Mouse (Mus musculus): ENCODE measurements around the gene Kcnh3. TPM values are rescaled to one million over a fixed set of nuclear protein-coding genes. Genes with fewer than 3 reads are reported as not detected.

Kcnh3 gene
- polyA plus RNA-seq (2012; rRNA removed) (0.12 and 0.13 TPM in 2 replicates), polyA plus RNA-seq (2014; fragmentation: Nextera tagmentation; extraction: Ambion mirVana) (0.13 TPM in 2 replicates)

GRCm38 (mm10) chr15:99224208-99224911 is at the start of gene Kcnh3:
Gene Kcnh3, plus strand, starts transcription at chr15:99224861.
- Histone ChIP-seq H3K4me1 (replicated peaks; ENCODE audit: control insufficient read depth in 2 of 2, insufficient read depth in 2 of 2, low read length in 1 of 2) (0 out of 4 replicates have a peak, but pooled peaks cover 0 to 4% of the 10 kb centered on the region in 2 experiments), H3K9ac (replicated peaks) (no peak within 1 kb of the TSS), H3K27ac (no peak within 1 kb of the TSS), H3K9me3 (ENCODE audit: control insufficient read depth, low read length) (no peaks in the 10 kb centered on the region), H3K4me3 (ENCODE audit: insufficient read depth in 1 of 2, low read depth in 2 of 2, low read length in 2 of 2) (peak within 1 kb of the TSS; percentile 31 to 45), H3K27me3 (ENCODE audit: control insufficient read depth, insufficient read depth, low read length) (peaks cover 85% of the 10 kb centered on the region), H3K36me3 (replicated peaks; ENCODE audit: control insufficient read depth, insufficient read depth, low read depth) (no peaks in the 10 kb centered on the region), H3K4me2 (ENCODE audit: low read depth) (peak within 1 kb of the TSS; percentile 66)
- no peak for ATAC-seq (ENCODE audit: insufficient read depth)
- TF ChIP-seq CTCF (IDR thresholded peaks at IDR 0.05; ENCODE audit: low read depth) (no peak), EP300 (IDR thresholded peaks at IDR 0.05; ENCODE audit: low read depth) (no peak)
- WGBS (ENCODE audit: insufficient replicate concordance): 2% methylated on average over 55 of the region's 66 CpGs
- DNase-seq (ENCODE audit: low read depth in 3 of 3, low spot score in 3 of 3): peak in 1 of 3 experiments; percentile 22

- Histone ChIP-seq H3K9ac (replicated peaks) (no peak overlapping the region), H3K4me1 (replicated peaks; ENCODE audit: control insufficient read depth in 2 of 2, insufficient read depth in 2 of 2, low read length in 1 of 2) (peaks cover 3 to 7% of the 10 kb centered on the region in 2 experiments), H3K4me3 (ENCODE audit: insufficient read depth in 1 of 2, low read depth in 2 of 2, low read length in 2 of 2) (no peak overlapping the region), H3K9me3 (ENCODE audit: control insufficient read depth, low read length) (no peaks in the 10 kb centered on the region), H3K27ac (no peak overlapping the region), H3K4me2 (ENCODE audit: low read depth) (no peak overlapping the region), H3K36me3 (replicated peaks; ENCODE audit: control insufficient read depth, insufficient read depth, low read depth) (no peaks in the 10 kb centered on the region; the same call in 1 of the 2 replicates), H3K27me3 (ENCODE audit: control insufficient read depth, insufficient read depth, low read length) (no peaks in the 10 kb centered on the region)
- 66% methylated on average over 1 of the region's 2 CpGs for WGBS (ENCODE audit: insufficient replicate concordance)
- ATAC-seq (ENCODE audit: insufficient read depth) (no peak), DNase-seq (ENCODE audit: low read depth in 3 of 3, low spot score in 3 of 3) (no peak)
- no peak for TF ChIP-seq EP300 (IDR thresholded peaks at IDR 0.05; ENCODE audit: low read depth)
- 0 out of 2 replicates have a peak, but pooled peaks have one; percentile 11 for TF ChIP-seq CTCF (IDR thresholded peaks at IDR 0.05; ENCODE audit: low read depth)
Measured at GRCm38 (mm10) chr15:99179639-99180038, 45.0 kb upstream of the Kcnh3 start.

GRCm38 (mm10) chr15:99184217-99184914 is 40.3 kb upstream of the Kcnh3 start:
- no peak overlapping the region for H3K9ac ChIP-seq (replicated peaks)
- H3K4me2 ChIP-seq (ENCODE audit: low read depth): no peak overlapping the region; the same call in 1 of the 2 replicates
- H3K27ac ChIP-seq: peak overlapping the region; percentile 9; the same call in 1 of the 2 replicates
- no peak overlapping the region for H3K4me3 ChIP-seq (ENCODE audit: insufficient read depth in 1 of 2, low read depth in 2 of 2, low read length in 2 of 2)
- H3K9me3 ChIP-seq (ENCODE audit: control insufficient read depth, low read length): no peaks in the 10 kb centered on the region
- WGBS (ENCODE audit: insufficient replicate concordance): 52% methylated on average over 9 of the region's 9 CpGs
- peak in 2 of 3 experiments; percentile 5 to 19 for DNase-seq (ENCODE audit: low read depth in 3 of 3, low spot score in 3 of 3)
- TF ChIP-seq EP300 (IDR thresholded peaks at IDR 0.05; ENCODE audit: low read depth) (peak; percentile 68), CTCF (IDR thresholded peaks at IDR 0.05; ENCODE audit: low read depth) (no peak)
- H3K4me1 ChIP-seq (replicated peaks; ENCODE audit: control insufficient read depth in 2 of 2, insufficient read depth in 2 of 2, low read length in 1 of 2): peaks cover 4 to 12% of the 10 kb centered on the region in 2 experiments
- ATAC-seq (ENCODE audit: insufficient read depth): peak; percentile 79; the same call in 1 of the 2 replicates
- no peaks in the 10 kb centered on the region for H3K27me3 ChIP-seq (ENCODE audit: control insufficient read depth, insufficient read depth, low read length)
- H3K36me3 ChIP-seq (replicated peaks; ENCODE audit: control insufficient read depth, insufficient read depth, low read depth): no peaks in the 10 kb centered on the region

GRCm38 (mm10) chr15:99194358-99194757 is 30.3 kb upstream of the Kcnh3 start:
- WGBS (ENCODE audit: insufficient replicate concordance): 78% methylated on average over 10 of the region's 10 CpGs
- no peak for ATAC-seq (ENCODE audit: insufficient read depth)

GRCm38 (mm10) chr15:99195043-99195442 is 29.6 kb upstream of the Kcnh3 start:
- ATAC-seq (ENCODE audit: insufficient read depth): no peak
- H3K4me1 ChIP-seq (replicated peaks; ENCODE audit: control insufficient read depth in 2 of 2, insufficient read depth in 2 of 2, low read length in 1 of 2): no peaks in the 10 kb centered on the region
- no peak overlapping the region for H3K9ac ChIP-seq (replicated peaks)
- TF ChIP-seq CTCF (IDR thresholded peaks at IDR 0.05; ENCODE audit: low read depth): no peak
- TF ChIP-seq EP300 (IDR thresholded peaks at IDR 0.05; ENCODE audit: low read depth): no peak
- H3K4me3 ChIP-seq (ENCODE audit: insufficient read depth in 1 of 2, low read depth in 2 of 2, low read length in 2 of 2): no peak overlapping the region
- no peak overlapping the region for H3K27ac ChIP-seq
- DNase-seq (ENCODE audit: low read depth in 3 of 3, low spot score in 3 of 3): no peak
- H3K36me3 ChIP-seq (replicated peaks; ENCODE audit: control insufficient read depth, insufficient read depth, low read depth): 0 out of 2 replicates have a peak, but pooled peaks cover 2% of the 10 kb centered on the region
- 81% methylated on average over 6 of the region's 6 CpGs for WGBS (ENCODE audit: insufficient replicate concordance)
- H3K27me3 ChIP-seq (ENCODE audit: control insufficient read depth, insufficient read depth, low read length): no peaks in the 10 kb centered on the region
- no peak overlapping the region for H3K4me2 ChIP-seq (ENCODE audit: low read depth)
- H3K9me3 ChIP-seq (ENCODE audit: control insufficient read depth, low read length): no peaks in the 10 kb centered on the region

More at GRCm38 (mm10) chr15:99194358-99194757, 30.3 kb upstream of the Kcnh3 start:
- no peak for TF ChIP-seq CTCF (IDR thresholded peaks at IDR 0.05; ENCODE audit: low read depth)
- no peak for TF ChIP-seq EP300 (IDR thresholded peaks at IDR 0.05; ENCODE audit: low read depth)
- H3K9ac ChIP-seq (replicated peaks): no peak overlapping the region
- no peak overlapping the region for H3K4me2 ChIP-seq (ENCODE audit: low read depth)
- no peaks in the 10 kb centered on the region for H3K4me1 ChIP-seq (replicated peaks; ENCODE audit: control insufficient read depth in 2 of 2, insufficient read depth in 2 of 2, low read length in 1 of 2)
- H3K36me3 ChIP-seq (replicated peaks; ENCODE audit: control insufficient read depth, insufficient read depth, low read depth): 0 out of 2 replicates have a peak, but pooled peaks cover 2% of the 10 kb centered on the region
- no peaks in the 10 kb centered on the region for H3K9me3 ChIP-seq (ENCODE audit: control insufficient read depth, low read length)
- no peak overlapping the region for H3K4me3 ChIP-seq (ENCODE audit: insufficient read depth in 1 of 2, low read depth in 2 of 2, low read length in 2 of 2)
- H3K27me3 ChIP-seq (ENCODE audit: control insufficient read depth, insufficient read depth, low read length): no peaks in the 10 kb centered on the region
- H3K27ac ChIP-seq: no peak overlapping the region
- no peak for DNase-seq (ENCODE audit: low read depth in 3 of 3, low spot score in 3 of 3)

All from liver, embryonic 14.5 days (tissue).